Mouse (Mus musculus) urinary bladder, postnatal 36 days (tissue): ENCODE measurements around the gene Hoxd3.

ENCODE experiments used
- DNase-seq, 2 experiments: peaks; one replicate each; pipeline ENCODE4 v3.0.0; 2022; ENCODE audit warnings: low spot score in 2 of 2, mixed read lengths in 1 of 2

Gene Hoxd3

GRCm38 (mm10) chr2:74777536-74778275 lies 66.0 kb downstream of the Hoxd3 start:
- no peak for DNase-seq

GRCm38 (mm10) chr2:74781386-74781785 lies 69.7 kb downstream of the Hoxd3 start:
- no peak for DNase-seq

- no peak for DNase-seq
Observed at GRCm38 (mm10) chr2:74795531-74795930, 83.8 kb downstream of the Hoxd3 start.
